Comparison of ENCODE assay signal across 9 mouse cellular contexts in genomic region chr12:83114396-83115053, GRCm38 (mm10).
DNase-seq lines count a peak whose midpoint lies in the region; ATAC-seq and TF ChIP-seq lines count a peak whose summit lies in the region.
"Had no signal": no experiment of that assay in that cellular context is flagged by ENCODE, and none has a peak within 500 bp of the region (broad histone marks: within the 10 kb centered on the region; RNA-seq: fewer than 3 reads in every experiment).

No protein-coding gene starts in this region.

- no peak overlapping the region for H3K4me2 ChIP-seq in forebrain, postnatal 0 days (ENCODE audit: low read depth)
- no peak overlapping the region for H3K4me2 ChIP-seq in intestine, postnatal 0 days (replicated peaks; ENCODE audit: low read depth)
- H3K4me2 ChIP-seq in neural tube, embryonic 11.5 days (ENCODE audit: low read depth), result no peak overlapping the region

- peak; percentile 49 for DNase-seq in ovary, postnatal 10 days (ENCODE audit: low spot score)
- no peak for DNase-seq in ovary, adult 18-20 months (ENCODE audit: low spot score)
- DNase-seq in cerebellum, adult 9-10 months, result peak; percentile 91
- DNase-seq in forebrain, postnatal 0 days, result peak; percentile 81
- DNase-seq in limb, embryonic 10.5 days (ENCODE audit: low spot score), result peak; percentile 58
- peak; percentile 48 for DNase-seq in neural tube, embryonic 11.5 days (ENCODE audit: low spot score)
- peak; percentile 13 for DNase-seq in thymus, postnatal 0 days (ENCODE audit: low spot score)

- H3K36me3 ChIP-seq in forebrain, postnatal 0 days (ENCODE audit: insufficient read depth), result no peaks in the 10 kb centered on the region; the same call in 1 of the 2 replicates
- H3K36me3 ChIP-seq in intestine, postnatal 0 days (ENCODE audit: control insufficient read depth, insufficient read depth), result no peaks in the 10 kb centered on the region
- H3K36me3 ChIP-seq in limb, embryonic 10.5 days, result no peaks in the 10 kb centered on the region
- no peaks in the 10 kb centered on the region for H3K36me3 ChIP-seq in neural tube, embryonic 11.5 days (ENCODE audit: control insufficient read depth, insufficient read depth, low read length)

- 31% methylated on average over 5 of the region's 5 CpGs for WGBS in forebrain, postnatal 0 days
- 33% methylated on average over 5 of the region's 5 CpGs for WGBS in intestine, postnatal 0 days
- WGBS in limb, embryonic 10.5 days, result 54% methylated on average over 5 of the region's 5 CpGs
- WGBS in neural tube, embryonic 11.5 days, result 49% methylated on average over 5 of the region's 5 CpGs

- no peaks in the 10 kb centered on the region for H3K9me3 ChIP-seq in forebrain, postnatal 0 days (ENCODE audit: low read length)
- H3K9me3 ChIP-seq in intestine, postnatal 0 days (ENCODE audit: control insufficient read depth), result no peaks in the 10 kb centered on the region
- H3K9me3 ChIP-seq in limb, embryonic 10.5 days (replicated peaks), result no peaks in the 10 kb centered on the region
- H3K9me3 ChIP-seq in neural tube, embryonic 11.5 days (ENCODE audit: control insufficient read depth, low read length), result no peaks in the 10 kb centered on the region

- TF ChIP-seq CTCF in forebrain, postnatal 0 days (IDR thresholded peaks at IDR 0.05; ENCODE audit: low read depth), result peak; percentile 94
- peak; percentile 88 for TF ChIP-seq CTCF in intestine, postnatal 0 days (IDR thresholded peaks at IDR 0.05; ENCODE audit: low read depth)

- H3K4me1 ChIP-seq in forebrain, postnatal 0 days (ENCODE audit: insufficient read depth), result no peaks in the 10 kb centered on the region
- H3K4me1 ChIP-seq in intestine, postnatal 0 days (replicated peaks; ENCODE audit: control insufficient read depth, insufficient read depth, low read length), result no peaks in the 10 kb centered on the region
- peaks cover 6% of the 10 kb centered on the region; the same call in 1 of the 2 replicates for H3K4me1 ChIP-seq in limb, embryonic 10.5 days
- H3K4me1 ChIP-seq in neural tube, embryonic 11.5 days (ENCODE audit: control insufficient read depth, insufficient read depth, low read length), result no peaks in the 10 kb centered on the region

- H3K27me3 ChIP-seq in forebrain, postnatal 0 days (ENCODE audit: insufficient read depth, low read length), result no peaks in the 10 kb centered on the region
- no peaks in the 10 kb centered on the region for H3K27me3 ChIP-seq in intestine, postnatal 0 days (replicated peaks; ENCODE audit: control insufficient read depth, insufficient read depth, low read length)
- no peaks in the 10 kb centered on the region for H3K27me3 ChIP-seq in limb, embryonic 10.5 days (ENCODE audit: low read depth, poor library complexity, severe bottlenecking)
- H3K27me3 ChIP-seq in neural tube, embryonic 11.5 days (ENCODE audit: control insufficient read depth, insufficient read depth, low read length), result no peaks in the 10 kb centered on the region

- no peak overlapping the region for H3K27ac ChIP-seq in forebrain, postnatal 0 days (ENCODE audit: low read depth, low read length)
- no peak overlapping the region for H3K27ac ChIP-seq in intestine, postnatal 0 days (ENCODE audit: low read depth, low read length)
- no peak overlapping the region for H3K27ac ChIP-seq in limb, embryonic 10.5 days
- no peak overlapping the region for H3K27ac ChIP-seq in neural tube, embryonic 11.5 days (ENCODE audit: low read depth, low read length)
- H3K27ac ChIP-seq: macrophage had no signal

- no peak overlapping the region for H3K4me3 ChIP-seq in forebrain, postnatal 0 days (ENCODE audit: low read depth, low read length)
- no peak overlapping the region for H3K4me3 ChIP-seq in intestine, postnatal 0 days (ENCODE audit: low read depth, low read length)
- H3K4me3 ChIP-seq in limb, embryonic 10.5 days, result no peak overlapping the region
- H3K4me3 ChIP-seq in neural tube, embryonic 11.5 days (ENCODE audit: low read depth, low read length), result no peak overlapping the region

- no peak overlapping the region for H3K9ac ChIP-seq in forebrain, postnatal 0 days
- H3K9ac ChIP-seq in intestine, postnatal 0 days (ENCODE audit: low read depth, low read length), result no peak overlapping the region
- no peak overlapping the region for H3K9ac ChIP-seq in neural tube, embryonic 11.5 days (ENCODE audit: low read length)

- ATAC-seq in forebrain, postnatal 0 days, result peak; percentile 50
- ATAC-seq in intestine, postnatal 0 days, result peak; percentile 43; the same call in 1 of the 2 replicates
- ATAC-seq in neural tube, embryonic 11.5 days (ENCODE audit: insufficient read depth, low FRiP score, low TSS enrichment), result no peak
